Mouse (Mus musculus) neutrophil, adult 65 days (primary cell): ENCODE measurements around the gene Adat1. TPM values are rescaled to one million over a fixed set of nuclear protein-coding genes. Genes with fewer than 3 reads are reported as not detected.

Source experiments
- total RNA-seq: library from RNA; stranded (reverse); gene quantifications from 2 replicates; pipeline ENCODE4 v1.2.4, GENCODE M21; 2023

The Adat1 gene
- total RNA-seq = 0.38 and 0.50 TPM in 2 replicates

DNA sequence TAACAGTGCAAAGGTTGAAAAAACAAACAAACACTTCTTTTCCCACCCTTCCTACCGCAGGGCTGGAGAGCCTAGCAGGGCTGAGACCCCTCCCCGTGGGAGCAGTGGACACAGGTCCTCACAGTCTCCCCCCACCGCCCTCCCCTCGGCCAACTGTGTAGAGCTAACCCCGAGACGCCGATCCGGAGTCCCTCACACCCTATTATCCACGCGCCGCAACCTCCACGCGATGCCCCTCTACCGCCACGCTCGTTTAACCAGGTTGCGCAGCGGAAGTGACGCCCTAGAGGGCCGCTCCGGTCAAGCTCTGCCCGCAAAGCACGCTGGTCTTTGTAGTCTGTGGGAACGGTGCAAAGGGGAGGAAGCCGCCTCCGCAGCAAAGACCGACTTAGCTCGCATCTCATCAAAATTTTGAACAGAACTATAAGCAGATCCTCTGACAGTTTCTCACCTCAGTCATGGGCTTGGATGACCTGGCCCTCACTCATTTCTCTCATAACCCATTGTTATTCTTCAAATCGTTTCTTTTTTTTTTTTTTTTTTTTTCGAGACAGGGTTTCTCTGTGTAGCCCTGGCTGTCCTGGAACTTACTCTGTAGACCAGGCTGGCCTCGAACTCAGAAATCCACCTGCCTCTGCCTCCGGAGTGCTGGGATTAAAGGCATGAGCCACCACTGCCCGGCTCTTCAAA is at the start of gene Adat1:
Adat1 (minus strand) TSS at position 290 of the 690 bp plus-strand sequence.

DNA sequence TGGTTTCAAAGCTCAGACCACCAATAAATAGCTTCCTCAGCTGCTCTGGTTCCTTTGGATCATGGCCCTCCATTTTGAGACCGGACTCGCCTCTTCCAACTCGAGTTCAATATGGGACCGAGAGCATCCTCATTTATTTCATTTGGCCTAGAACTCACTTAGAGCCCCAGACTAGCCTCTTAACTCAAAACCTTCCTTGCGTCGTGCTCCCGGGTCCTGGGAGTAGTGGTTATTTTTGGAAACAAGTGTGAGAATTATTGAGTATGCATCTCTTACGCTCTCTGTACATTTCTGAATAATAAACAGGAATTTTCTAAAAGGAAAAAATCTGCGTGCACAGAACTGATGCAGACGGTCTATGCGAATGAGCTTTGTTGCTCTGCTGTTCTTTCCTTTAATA is 22.8 kb upstream of the Adat1 start, which contains the start of gene Gm6793:
Gm6793 (minus strand) TSS at position 101 of the 400 bp plus-strand sequence.

DNA sequence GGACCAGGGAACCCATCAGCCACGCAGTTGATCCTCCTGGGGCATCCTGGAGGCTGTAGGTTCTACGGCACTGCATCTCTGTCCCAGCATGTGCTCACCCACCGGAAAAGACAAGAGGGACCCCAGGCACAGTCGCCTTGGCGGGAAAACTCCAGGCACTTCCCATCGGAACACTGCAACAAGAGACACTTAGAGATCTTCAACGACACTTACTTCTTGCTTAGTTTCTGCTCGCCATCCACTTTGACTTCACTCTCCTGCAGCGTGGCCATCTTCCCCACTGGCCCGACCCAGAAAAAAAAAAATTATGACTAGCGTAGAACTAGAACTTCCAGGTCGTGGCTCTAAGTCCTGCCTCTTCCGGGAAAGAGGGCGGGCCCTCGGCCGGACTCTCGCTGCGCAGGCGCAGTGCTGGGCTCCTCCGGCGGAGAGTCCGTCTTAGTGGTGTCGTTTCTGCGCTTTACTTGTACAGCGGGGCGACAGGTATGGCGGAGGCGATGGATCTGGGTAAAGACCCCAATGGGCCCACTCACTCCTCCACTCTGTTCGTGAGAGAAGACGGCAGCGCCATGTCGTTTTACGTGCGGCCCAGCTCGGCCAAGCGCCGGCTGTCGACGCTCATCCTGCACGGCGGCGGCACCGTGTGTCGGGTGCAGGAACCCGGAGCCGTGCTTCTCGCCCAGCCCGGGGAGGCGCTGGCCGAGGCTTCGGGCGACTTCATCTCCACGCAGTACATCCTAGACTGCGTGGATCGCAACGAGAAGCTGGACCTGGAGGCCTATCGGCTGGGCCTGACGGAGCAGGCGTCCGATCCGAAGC is 19.1 kb upstream of the Adat1 start, which contains the start of the genes Kars and Terf2ip:
Kars (minus strand) TSS at position 327 of the 819 bp plus-strand sequence.
Terf2ip (plus strand) TSS at position 402 of the 819 bp plus-strand sequence.

DNA sequence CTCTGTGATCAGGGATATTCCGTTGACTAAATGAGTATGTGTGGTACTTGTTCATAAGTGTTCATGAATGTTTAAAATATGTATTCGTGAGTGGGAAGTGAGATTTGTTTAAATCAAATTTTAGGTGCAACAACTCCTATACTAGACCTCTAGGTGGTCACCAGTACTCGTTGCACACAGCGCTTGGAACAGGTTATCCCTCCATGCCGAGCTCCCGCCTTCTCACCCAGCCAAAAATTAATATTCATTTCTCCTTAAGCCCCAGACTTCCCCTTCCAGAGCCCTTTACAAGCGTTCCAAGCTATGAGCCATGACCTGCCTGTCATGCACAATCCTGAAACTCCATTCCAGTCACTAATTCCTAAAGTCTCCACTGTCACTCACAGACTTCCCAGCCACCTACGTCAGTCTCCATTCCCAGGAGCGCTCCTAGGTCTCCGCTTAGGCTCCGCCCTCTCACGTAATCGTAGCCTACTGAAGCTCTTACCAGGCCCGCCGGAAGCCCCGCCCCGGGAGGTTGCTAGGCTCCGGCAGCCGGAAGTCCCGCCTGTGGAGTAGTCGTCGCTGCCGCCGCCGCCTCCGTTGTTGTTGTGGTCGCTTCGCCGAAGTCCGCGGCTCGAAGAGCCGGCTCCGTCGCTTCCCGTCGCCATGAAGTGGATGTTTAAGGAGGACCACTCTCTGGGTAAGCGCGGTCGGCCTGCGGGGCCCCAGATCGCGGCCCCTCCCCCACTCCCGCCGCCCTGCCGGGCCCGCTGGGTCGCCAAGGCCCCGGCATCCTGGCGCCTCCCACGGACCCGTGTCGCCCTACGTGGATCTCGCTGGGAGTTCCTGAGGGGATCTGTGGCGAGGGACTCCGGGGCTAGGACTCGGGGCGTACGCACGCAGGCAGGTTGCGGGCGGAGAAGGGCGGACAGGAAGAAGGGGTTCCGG is 51.7 kb downstream of the Adat1 start, which contains the start of gene Gabarapl2:
Gabarapl2 (plus strand) TSS at position 533 of the 930 bp plus-strand sequence.

DNA sequence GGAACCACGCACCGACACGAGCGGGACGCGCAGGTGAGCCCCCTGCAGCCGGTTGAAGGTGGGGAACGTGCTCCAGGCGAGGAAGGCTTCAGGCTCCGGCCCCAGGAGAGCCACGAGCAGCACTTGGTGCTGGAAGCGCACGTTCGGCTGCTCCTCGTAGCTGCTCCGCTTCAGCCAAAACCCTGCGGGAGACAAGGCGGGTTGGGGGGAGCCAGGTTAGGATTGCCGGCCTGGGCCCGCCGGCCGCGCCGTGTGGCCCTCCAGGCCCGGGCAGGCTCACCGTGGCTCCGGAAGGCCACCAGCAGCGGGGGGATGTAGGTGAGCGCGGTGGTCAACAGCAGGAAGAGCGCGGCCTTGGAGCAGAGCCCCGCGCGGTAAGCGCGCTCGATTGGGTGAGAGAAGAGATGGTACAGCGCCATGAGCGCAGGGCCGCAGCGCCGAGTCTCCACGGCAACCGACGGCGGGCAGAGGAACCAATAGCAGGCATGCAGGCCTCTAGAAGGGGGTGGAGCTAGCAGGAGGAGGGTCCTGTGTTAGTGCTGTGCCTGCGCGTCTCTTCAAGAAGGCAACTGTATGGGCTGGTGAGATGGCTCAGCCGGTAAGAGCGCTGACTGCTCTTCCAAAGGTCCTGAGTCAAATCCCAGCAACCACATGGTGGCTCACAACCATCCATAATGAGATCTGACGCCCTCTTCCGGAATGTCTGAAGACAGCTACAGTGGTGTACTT is 58.6 kb downstream of the Adat1 start, which contains the start of gene Tmem231:
Tmem231 (minus strand) TSS at position 534 of the 729 bp plus-strand sequence.

Other genes with a start within 250 kb of the Adat1 start
- 0.61 TPM in 1 of 2 replicates, not detected in the other for gene Bcar1, start 248.5 kb downstream of the Adat1 start, total RNA-seq
- gene Cfdp1, start 138.0 kb downstream of the Adat1 start, total RNA-seq = 15.6 and 16.8 TPM in 2 replicates
- gene Tmem170, start 115.6 kb downstream of the Adat1 start, total RNA-seq = 4.0 and 4.2 TPM in 2 replicates
- gene Chst5, start 81.9 kb downstream of the Adat1 start, total RNA-seq = not detected in 2 replicates
- not detected in 2 replicates for gene Tmem231, start 58.4 kb downstream of the Adat1 start, total RNA-seq
- gene Gabarapl2, start 51.6 kb downstream of the Adat1 start, total RNA-seq = 104 and 121 TPM in 2 replicates
- 36.8 and 41.7 TPM in 2 replicates for gene Kars, start 19.0 kb upstream of the Adat1 start, total RNA-seq
- gene Terf2ip, start 19.1 kb upstream of the Adat1 start, total RNA-seq = 6.5 and 7.6 TPM in 2 replicates
- not detected in 2 replicates for gene Gm6793, start 22.7 kb upstream of the Adat1 start, total RNA-seq